Mouse (Mus musculus) intestine, embryonic 14.5 days (tissue): ENCODE measurements around the gene Ccdc194. TPM values are rescaled to one million over a fixed set of nuclear protein-coding genes. Genes with fewer than 3 reads are reported as not detected.

Experiments used
- ATAC-seq: fragments of 200-750 bp; cut with Nextera tagmentation; replicated peaks from 2 replicates; pipeline ENCODE4 v1.8.0; 2017; ENCODE audit warnings: low read depth, moderate number of reproducible peaks, moderate TSS enrichment, moderate library complexity; ENCODE audit not compliant: low FRiP score, low TSS enrichment
- DNase-seq: peaks from one replicate; pipeline ENCODE4 v3.0.0-alpha.2; 2018; ENCODE audit warnings: low spot score
- H3K27ac ChIP-seq: fragments of 300-500 bp; sonication (generic); 2 replicates; pipeline ENCODE4 v1.5.1; 2014; ENCODE audit warnings: low read depth, mild to moderate bottlenecking, control low read depth
- H3K27me3 ChIP-seq: fragments of 300-500 bp; sonication (generic); replicated peaks from 2 replicates; pipeline ENCODE4 v1.6.1; 2014; ENCODE audit warnings: low read length, control low read depth; ENCODE audit not compliant: control insufficient read depth, insufficient read depth
- H3K36me3 ChIP-seq: fragments of 300-500 bp; sonication (generic); 2 replicates; pipeline ENCODE4 v1.6.1; 2014; ENCODE audit warnings: low read length, control low read depth; ENCODE audit not compliant: control insufficient read depth, insufficient read depth
- H3K4me1 ChIP-seq: fragments of 300-500 bp; sonication (generic); replicated peaks from 2 replicates; pipeline ENCODE4 v1.6.1; 2014; ENCODE audit warnings: low read length, control low read depth, mixed read lengths; ENCODE audit not compliant: control insufficient read depth, insufficient read depth
- H3K4me2 ChIP-seq: fragments of 300-500 bp; sonication (generic); 2 replicates; pipeline ENCODE4 v1.6.1; 2014; ENCODE audit warnings: low read length
- H3K4me3 ChIP-seq: fragments of 300-500 bp; sonication (generic); 2 replicates; pipeline ENCODE4 v1.5.1; 2014; ENCODE audit warnings: low read depth, low read length, control low read depth, mixed read lengths
- H3K9ac ChIP-seq: fragments of 300-500 bp; sonication (generic); 2 replicates; pipeline ENCODE4 v1.6.1; 2014; ENCODE audit warnings: mild to moderate bottlenecking, low read length
- H3K9me3 ChIP-seq: fragments of 300-500 bp; sonication (generic); 2 replicates; pipeline ENCODE4 v1.6.1; 2016; ENCODE audit warnings: low read length, control low read depth; ENCODE audit not compliant: control insufficient read depth
- WGBS: fragments of 180-500 bp; shearing (Covaris S2); extraction: QIAGEN DNeasy Blood & Tissue Kit; methylation state at CpG from one replicate; pipeline ENCODE4 v1.1.7; 2014; 5-methylcytosine and 5-hydroxymethylcytosine counted together
- polyA plus RNA-seq: library from polyadenylated mRNA; unstranded; fragments of >200 nt; fragmentation: Nextera tagmentation; extraction: Ambion mirVana; gene quantifications from 2 replicates; pipeline ENCODE4 v1.2.1, GENCODE M21; 2014

Ccdc194 gene
- polyA plus RNA-seq, 1 experiment from 2014 or later: 0.54 TPM

GRCm38 (mm10) chr8:71511644-71512043 lies 13.9 kb downstream of the Ccdc194 start, which contains the start of gene Plvap:
TSS of gene Plvap (minus strand) at chr8:71511752.
- WGBS: 20% methylated on average over 14 of the region's 14 CpGs
- H3K4me1 ChIP-seq: no peaks in the 10 kb centered on the region
- H3K36me3 ChIP-seq: no peaks in the 10 kb centered on the region
- no peak within 1 kb of the TSS; the same call in 1 of the 2 replicates for H3K4me2 ChIP-seq
- H3K9ac ChIP-seq: no peak within 1 kb of the TSS
- peak within 1 kb of the TSS; percentile 13; the same call in 1 of the 2 replicates for H3K4me3 ChIP-seq
- H3K27me3 ChIP-seq: peaks cover 26% of the 10 kb centered on the region
- H3K9me3 ChIP-seq: no peaks in the 10 kb centered on the region
- no peak within 1 kb of the TSS for H3K27ac ChIP-seq
- ATAC-seq (no peak), DNase-seq (no peak)

- no peaks in the 10 kb centered on the region for H3K9me3 ChIP-seq
- no peak overlapping the region for H3K9ac ChIP-seq
- H3K4me3 ChIP-seq: no peak overlapping the region
- 68% methylated on average over 2 of the region's 2 CpGs for WGBS
- no peaks in the 10 kb centered on the region for H3K36me3 ChIP-seq
- ATAC-seq (no peak), DNase-seq (no peak)
- H3K4me2 ChIP-seq: no peak overlapping the region
- H3K27me3 ChIP-seq: peaks cover 34% of the 10 kb centered on the region
- H3K27ac ChIP-seq: no peak overlapping the region
- H3K4me1 ChIP-seq: no peaks in the 10 kb centered on the region
These were observed 16.2 kb downstream of the Ccdc194 start for GRCm38 (mm10) chr8:71509316-71509715.

GRCm38 (mm10) chr8:71507589-71508104 lies 17.9 kb downstream of the Ccdc194 start:
- ATAC-seq (peak; percentile 79), DNase-seq (peak; percentile 86)
- Histone ChIP-seq H3K4me3 (peak overlapping the region; percentile 28), H3K9ac (0 out of 2 replicates have a peak overlapping the region, but pooled peaks have one; percentile 27), H3K27ac (no peak overlapping the region), H3K4me2 (peak overlapping the region; percentile 71), H3K36me3 (no peaks in the 10 kb centered on the region), H3K4me1 (no peaks in the 10 kb centered on the region), H3K9me3 (no peaks in the 10 kb centered on the region), H3K27me3 (peaks cover 34% of the 10 kb centered on the region)
- under 1% methylated on average over 57 of the region's 61 CpGs for WGBS

GRCm38 (mm10) chr8:71505979-71506378 lies 19.5 kb downstream of the Ccdc194 start:
- H3K4me2 ChIP-seq: no peak overlapping the region
- H3K27me3 ChIP-seq: peaks cover 34% of the 10 kb centered on the region
- DNase-seq: no peak
- no peaks in the 10 kb centered on the region for H3K36me3 ChIP-seq
- no peak overlapping the region for H3K27ac ChIP-seq
- H3K9ac ChIP-seq: no peak overlapping the region
- WGBS: 73% methylated on average over 4 of the region's 4 CpGs
- no peaks in the 10 kb centered on the region for H3K9me3 ChIP-seq
- no peak for ATAC-seq
- H3K4me1 ChIP-seq: no peaks in the 10 kb centered on the region
- no peak overlapping the region for H3K4me3 ChIP-seq

GRCm38 (mm10) chr8:71505326-71505725 lies 20.2 kb downstream of the Ccdc194 start:
- ATAC-seq (no peak), DNase-seq (no peak)
- Histone ChIP-seq H3K9ac (no peak overlapping the region), H3K36me3 (no peaks in the 10 kb centered on the region), H3K9me3 (no peaks in the 10 kb centered on the region), H3K4me3 (no peak overlapping the region), H3K4me2 (no peak overlapping the region), H3K27me3 (peaks cover 34% of the 10 kb centered on the region), H3K4me1 (no peaks in the 10 kb centered on the region), H3K27ac (no peak overlapping the region)
- WGBS: 90% methylated on average over 4 of the region's 4 CpGs

- DNase-seq (no peak), ATAC-seq (no peak)
- no peaks in the 10 kb centered on the region for H3K36me3 ChIP-seq
- H3K27me3 ChIP-seq: peaks cover 31% of the 10 kb centered on the region
- no peaks in the 10 kb centered on the region for H3K9me3 ChIP-seq
- H3K9ac ChIP-seq: no peak overlapping the region
- H3K27ac ChIP-seq: no peak overlapping the region
- H3K4me1 ChIP-seq: no peaks in the 10 kb centered on the region
- no peak overlapping the region for H3K4me3 ChIP-seq
- WGBS: 81% methylated on average over 4 of the region's 4 CpGs
- no peak overlapping the region for H3K4me2 ChIP-seq
These were observed 21.2 kb downstream of the Ccdc194 start for GRCm38 (mm10) chr8:71504349-71504748.

- Histone ChIP-seq H3K27ac (0 out of 2 replicates have a peak overlapping the region, but pooled peaks have one; percentile 1), H3K36me3 (peaks cover 5% of the 10 kb centered on the region; the same call in 1 of the 2 replicates), H3K4me1 (peaks cover 26% of the 10 kb centered on the region), H3K9ac (no peak overlapping the region), H3K4me3 (no peak overlapping the region), H3K9me3 (no peaks in the 10 kb centered on the region), H3K4me2 (no peak overlapping the region), H3K27me3 (no peaks in the 10 kb centered on the region)
- 23% methylated on average over 16 of the region's 16 CpGs for WGBS
- no peak for ATAC-seq
- no peak for DNase-seq
These were observed 26.5 kb downstream of the Ccdc194 start for GRCm38 (mm10) chr8:71498816-71499690.

- Histone ChIP-seq H3K4me2 (no peak overlapping the region), H3K9me3 (no peaks in the 10 kb centered on the region), H3K4me3 (no peak overlapping the region), H3K4me1 (peaks cover 26% of the 10 kb centered on the region), H3K27me3 (no peaks in the 10 kb centered on the region), H3K9ac (0 out of 2 replicates have a peak overlapping the region, but pooled peaks have one; percentile 29), H3K36me3 (peaks cover 12% of the 10 kb centered on the region), H3K27ac (peak overlapping the region; percentile 43; the same call in 1 of the 2 replicates)
- 16% methylated on average over 15 of the region's 15 CpGs for WGBS
- DNase-seq (no peak), ATAC-seq (no peak)
These were observed 27.5 kb downstream of the Ccdc194 start for GRCm38 (mm10) chr8:71497881-71498501.
